Comparison of ENCODE assay signal across 10 mouse cellular contexts in genomic region chr8:26622311-26623052, GRCm38 (mm10).
DNase-seq lines count a peak whose midpoint lies in the region; ATAC-seq and TF ChIP-seq lines count a peak whose summit lies in the region.
"Had no signal": no experiment of that assay in that cellular context is flagged by ENCODE, and none has a peak within 500 bp of the region (broad histone marks: within the 10 kb centered on the region; RNA-seq: fewer than 3 reads in every experiment).

No protein-coding gene starts in this region.

- no peaks in the 10 kb centered on the region for H3K9me3 ChIP-seq in embryonic facial prominence, embryonic 14.5 days (ENCODE audit: control insufficient read depth, low read length)
- H3K9me3 ChIP-seq in intestine, embryonic 16.5 days (ENCODE audit: control insufficient read depth, low read length) = no peaks in the 10 kb centered on the region
- H3K9me3 ChIP-seq in neural tube, embryonic 15.5 days (replicated peaks) = no peaks in the 10 kb centered on the region

- DNase-seq in kidney, postnatal 10 days = peak; percentile 13
- no peak for DNase-seq in kidney, adult 2 months
- no peak for DNase-seq in embryonic facial prominence, embryonic 14.5 days (ENCODE audit: low spot score)
- DNase-seq in left cerebral cortex, adult 8-10 months (ENCODE audit: low spot score in 2 of 2) = no peak
- DNase-seq in gastrocnemius, postnatal 10 days = no peak
- no peak for DNase-seq in urinary bladder, postnatal 36 days (ENCODE audit: low spot score in 2 of 2)
- DNase-seq: adrenal gland, adult 2 months had no signal

- H3K4me1 ChIP-seq in kidney, adult 2 months (ENCODE audit: control insufficient read depth, insufficient read depth, low read length) = no peaks in the 10 kb centered on the region
- H3K4me1 ChIP-seq in embryonic facial prominence, embryonic 14.5 days (ENCODE audit: control insufficient read depth, insufficient read depth, low read length) = peaks cover 7% of the 10 kb centered on the region
- peaks cover 12% of the 10 kb centered on the region for H3K4me1 ChIP-seq in intestine, embryonic 16.5 days (ENCODE audit: control insufficient read depth, insufficient read depth, low read length)
- peaks cover 40% of the 10 kb centered on the region for H3K4me1 ChIP-seq in neural tube, embryonic 15.5 days

- H3K36me3 ChIP-seq in kidney, adult 2 months (ENCODE audit: control insufficient read depth, insufficient read depth, low read length) = no peaks in the 10 kb centered on the region
- no peaks in the 10 kb centered on the region for H3K36me3 ChIP-seq in embryonic facial prominence, embryonic 14.5 days (ENCODE audit: control insufficient read depth, insufficient read depth, low read length)
- no peaks in the 10 kb centered on the region for H3K36me3 ChIP-seq in intestine, embryonic 16.5 days (ENCODE audit: control insufficient read depth, insufficient read depth, low read length)
- H3K36me3 ChIP-seq in neural tube, embryonic 15.5 days = no peaks in the 10 kb centered on the region

- H3K4me2 ChIP-seq in embryonic facial prominence, embryonic 14.5 days (ENCODE audit: low read depth, low read length) = peak overlapping the region; percentile 21
- peak overlapping the region; percentile 28; the same call in 1 of the 2 replicates for H3K4me2 ChIP-seq in intestine, embryonic 16.5 days (ENCODE audit: low read depth, low read length)
- peak overlapping the region; percentile 39 for H3K4me2 ChIP-seq in neural tube, embryonic 15.5 days

- no peak overlapping the region for H3K4me3 ChIP-seq in kidney, adult 2 months (ENCODE audit: insufficient read depth, low read depth, low read length)
- H3K4me3 ChIP-seq in embryonic facial prominence, embryonic 14.5 days (ENCODE audit: low read depth, low read length) = no peak overlapping the region
- H3K4me3 ChIP-seq in intestine, embryonic 16.5 days (ENCODE audit: low read length) = no peak overlapping the region
- H3K4me3 ChIP-seq in neural tube, embryonic 15.5 days (replicated peaks) = no peak overlapping the region
- H3K4me3 ChIP-seq: erythroblast, embryonic 14.5 days had no signal

- TF ChIP-seq POLR2A in kidney, adult 2 months (IDR thresholded peaks at IDR 0.05; ENCODE audit: low read depth, low read length) = no peak

- no peak for TF ChIP-seq CTCF in kidney, adult 2 months (conservative IDR thresholded peaks at IDR 0.05; ENCODE audit: insufficient read depth, insufficient read length, low read depth, low read length)

- WGBS in kidney, adult 2 months = 26% methylated on average over 12 of the region's 12 CpGs
- 23% methylated on average over 12 of the region's 12 CpGs for WGBS in embryonic facial prominence, embryonic 14.5 days
- WGBS in intestine, embryonic 16.5 days = 21% methylated on average over 12 of the region's 12 CpGs
- WGBS in neural tube, embryonic 15.5 days = 4% methylated on average over 12 of the region's 12 CpGs

- H3K27ac ChIP-seq in kidney, adult 2 months (ENCODE audit: insufficient read depth, low read depth, low read length) = no peak overlapping the region
- no peak overlapping the region for H3K27ac ChIP-seq in embryonic facial prominence, embryonic 14.5 days (replicated peaks; ENCODE audit: low read depth, low read length)
- no peak overlapping the region for H3K27ac ChIP-seq in intestine, embryonic 16.5 days (ENCODE audit: low read length)
- peak overlapping the region; percentile 45 for H3K27ac ChIP-seq in neural tube, embryonic 15.5 days (replicated peaks)

- H3K9ac ChIP-seq in embryonic facial prominence, embryonic 14.5 days (ENCODE audit: low read depth, low read length) = no peak overlapping the region
- H3K9ac ChIP-seq in intestine, embryonic 16.5 days (ENCODE audit: low read depth, low read length) = no peak overlapping the region
- H3K9ac ChIP-seq in neural tube, embryonic 15.5 days (replicated peaks) = no peak overlapping the region

- H3K27me3 ChIP-seq in kidney, adult 2 months (replicated peaks; ENCODE audit: control insufficient read depth, insufficient read depth, low read length) = no peaks in the 10 kb centered on the region
- no peaks in the 10 kb centered on the region for H3K27me3 ChIP-seq in embryonic facial prominence, embryonic 14.5 days (replicated peaks; ENCODE audit: control insufficient read depth, insufficient read depth, low read length)
- H3K27me3 ChIP-seq in intestine, embryonic 16.5 days (replicated peaks; ENCODE audit: control insufficient read depth, insufficient read depth, low read length) = no peaks in the 10 kb centered on the region
- 0 out of 2 replicates have a peak, but pooled peaks cover 3% of the 10 kb centered on the region for H3K27me3 ChIP-seq in neural tube, embryonic 15.5 days (replicated peaks)

- no peak for ATAC-seq in embryonic facial prominence, embryonic 14.5 days (ENCODE audit: low read depth)
- ATAC-seq in intestine, embryonic 16.5 days = peak; percentile 48
- peak; percentile 73 for ATAC-seq in neural tube, embryonic 15.5 days (ENCODE audit: low FRiP score)
